In genomic region chr2:118711038-118711494, GRCm38 (mm10) we compare ENCODE assay signal across 8 mouse cellular contexts. TPM values are rescaled to one million over a fixed set of nuclear protein-coding genes. Genes with fewer than 3 reads are reported as not detected.
DNase-seq lines count a peak whose midpoint lies in the region; ATAC-seq and TF ChIP-seq lines count a peak whose summit lies in the region.

No protein-coding gene starts in this region.

- TF ChIP-seq POLR2A in olfactory bulb, adult 2 months (IDR thresholded peaks at IDR 0.05; ENCODE audit: insufficient read depth, low read depth, low read length): peak; percentile 45; the same call in 1 of the 2 replicates

- H3K36me3 ChIP-seq in embryonic facial prominence, embryonic 14.5 days (ENCODE audit: control insufficient read depth, insufficient read depth, low read length): no peaks in the 10 kb centered on the region
- no peaks in the 10 kb centered on the region for H3K36me3 ChIP-seq in hindbrain, embryonic 16.5 days (ENCODE audit: control insufficient read depth, insufficient read depth, low read length)
- H3K36me3 ChIP-seq in liver, embryonic 16.5 days (ENCODE audit: control insufficient read depth, insufficient read depth): no peaks in the 10 kb centered on the region

- under 1% methylated on average over 23 of the region's 36 CpGs for WGBS in embryonic facial prominence, embryonic 14.5 days
- WGBS in hindbrain, embryonic 16.5 days: 0% methylated on average over 36 of the region's 36 CpGs
- 30% methylated on average over 33 of the region's 36 CpGs for WGBS in liver, embryonic 16.5 days (ENCODE audit: insufficient replicate concordance)
- under 1% methylated on average over 36 of the region's 36 CpGs for WGBS in olfactory bulb, adult 2 months

- peak overlapping the region; percentile 90 for H3K4me2 ChIP-seq in embryonic facial prominence, embryonic 14.5 days (ENCODE audit: low read depth, low read length)
- H3K4me2 ChIP-seq in hindbrain, embryonic 16.5 days (ENCODE audit: low read length): peak overlapping the region; percentile 95
- H3K4me2 ChIP-seq in liver, embryonic 16.5 days (ENCODE audit: low read depth, low read length): peak overlapping the region; percentile 49

- peak; percentile 53 to 62 for DNase-seq in cerebellum, postnatal 14 days
- no peak for DNase-seq in cerebellum, adult 11-12 months
- DNase-seq in Muller cell, postnatal 12 days (ENCODE audit: inconsistent ontology term): peak; percentile 47
- DNase-seq in embryonic facial prominence, embryonic 14.5 days (ENCODE audit: low spot score): peak; percentile 81
- DNase-seq in urinary bladder, postnatal 4 days (ENCODE audit: low spot score in 2 of 2): no peak

- ATAC-seq in embryonic facial prominence, embryonic 14.5 days (ENCODE audit: low read depth): peak; percentile 81
- ATAC-seq in hindbrain, embryonic 16.5 days: peak; percentile 79
- peak; percentile 25 for ATAC-seq in liver, embryonic 16.5 days (ENCODE audit: low read depth)

- peaks cover 4% of the 10 kb centered on the region; the same call in 1 of the 2 replicates for H3K4me1 ChIP-seq in embryonic facial prominence, embryonic 14.5 days (ENCODE audit: control insufficient read depth, insufficient read depth, low read length)
- H3K4me1 ChIP-seq in hindbrain, embryonic 16.5 days (ENCODE audit: control insufficient read depth, insufficient read depth, low read depth, low read length): peaks cover 16% of the 10 kb centered on the region
- peaks cover 9% of the 10 kb centered on the region for H3K4me1 ChIP-seq in liver, embryonic 16.5 days (ENCODE audit: control insufficient read depth, low read depth, low read length)
- peaks cover 77% of the 10 kb centered on the region for H3K4me1 ChIP-seq in olfactory bulb, adult 2 months (ENCODE audit: control insufficient read depth, insufficient read depth, low read length)

- peaks cover 70% of the 10 kb centered on the region for H3K27me3 ChIP-seq in embryonic facial prominence, embryonic 14.5 days (replicated peaks; ENCODE audit: control insufficient read depth, insufficient read depth, low read length)
- peaks cover 50% of the 10 kb centered on the region for H3K27me3 ChIP-seq in hindbrain, embryonic 16.5 days (replicated peaks; ENCODE audit: control insufficient read depth, insufficient read depth, low read length)
- peaks cover 62% of the 10 kb centered on the region for H3K27me3 ChIP-seq in liver, embryonic 16.5 days (ENCODE audit: control insufficient read depth, insufficient read depth, low read depth, low read length)

- no peaks in the 10 kb centered on the region for H3K9me3 ChIP-seq in embryonic facial prominence, embryonic 14.5 days (ENCODE audit: control insufficient read depth, low read length)
- H3K9me3 ChIP-seq in hindbrain, embryonic 16.5 days (ENCODE audit: control insufficient read depth, low read length): no peaks in the 10 kb centered on the region
- no peaks in the 10 kb centered on the region for H3K9me3 ChIP-seq in liver, embryonic 16.5 days (replicated peaks; ENCODE audit: control insufficient read depth, low read length)

- H3K4me3 ChIP-seq in embryonic facial prominence, embryonic 14.5 days (ENCODE audit: low read depth, low read length): peak overlapping the region; percentile 41
- peak overlapping the region; percentile 49 for H3K4me3 ChIP-seq in hindbrain, embryonic 16.5 days (ENCODE audit: low read length)
- H3K4me3 ChIP-seq in liver, embryonic 16.5 days (ENCODE audit: low read depth, low read length): peak overlapping the region; percentile 30; the same call in 1 of the 2 replicates
- peak overlapping the region; percentile 42 for H3K4me3 ChIP-seq in olfactory bulb, adult 2 months (ENCODE audit: insufficient read depth, low read depth, low read length)

- no peak for TF ChIP-seq CTCF in olfactory bulb, adult 2 months (IDR thresholded peaks at IDR 0.05; ENCODE audit: insufficient read depth, low read depth, low read length)

- H3K27ac ChIP-seq in embryonic facial prominence, embryonic 14.5 days (replicated peaks; ENCODE audit: low read depth, low read length): no peak overlapping the region
- 0 out of 2 replicates have a peak overlapping the region, but pooled peaks have one; percentile 18 for H3K27ac ChIP-seq in hindbrain, embryonic 16.5 days (ENCODE audit: low read depth, low read length)
- no peak overlapping the region for H3K27ac ChIP-seq in liver, embryonic 16.5 days (ENCODE audit: low read length)
- H3K27ac ChIP-seq in olfactory bulb, adult 2 months (ENCODE audit: insufficient read depth, low read depth, low read length): peak overlapping the region; percentile 87

- H3K9ac ChIP-seq in embryonic facial prominence, embryonic 14.5 days (ENCODE audit: low read depth, low read length): peak overlapping the region; percentile 51
- H3K9ac ChIP-seq in hindbrain, embryonic 16.5 days (ENCODE audit: low read depth, low read length): peak overlapping the region; percentile 67
- H3K9ac ChIP-seq in liver, embryonic 16.5 days (ENCODE audit: low read depth, low read length): no peak overlapping the region

RNA-seq across cellular contexts. Expression of gene Ankrd63, which starts 7.3 kb away (rescaled TPM):
- polyA plus RNA-seq in embryonic facial prominence, embryonic 14.5 days (2014; fragmentation: Nextera tagmentation; extraction: Ambion mirVana): 0.05 and 0.11 TPM in 2 replicates
- polyA plus RNA-seq in hindbrain, embryonic 16.5 days (2015; fragmentation: Nextera tagmentation; extraction: Ambion mirVana): 0.03 TPM in 1 of 2 replicates, not detected in the other
- 0.02 and 0.06 TPM in 2 replicates for polyA plus RNA-seq in liver, embryonic 16.5 days (2015; fragmentation: Nextera tagmentation; extraction: Ambion mirVana)
- polyA plus RNA-seq in olfactory bulb, adult 2 months (2012; ENCODE audit: insufficient read depth, insufficient read length, low replicate concordance, missing spikeins): not detected in 2 replicates

RNA-seq across cellular contexts. Expression of gene Plcb2, which starts 17.2 kb away (rescaled TPM):
- 0.85 and 1.2 TPM in 2 replicates for polyA plus RNA-seq in embryonic facial prominence, embryonic 14.5 days (2014; fragmentation: Nextera tagmentation; extraction: Ambion mirVana)
- polyA plus RNA-seq in hindbrain, embryonic 16.5 days (2015; fragmentation: Nextera tagmentation; extraction: Ambion mirVana): 0.88 and 1.1 TPM in 2 replicates
- 2.3 and 3.0 TPM in 2 replicates for polyA plus RNA-seq in liver, embryonic 16.5 days (2015; fragmentation: Nextera tagmentation; extraction: Ambion mirVana)
- polyA plus RNA-seq in olfactory bulb, adult 2 months (2012; ENCODE audit: insufficient read depth, insufficient read length, low replicate concordance, missing spikeins): not detected in 2 replicates

RNA-seq across cellular contexts. Expression of gene Inafm2, which starts 34.5 kb away (rescaled TPM):
- 19.1 and 20.7 TPM in 2 replicates for polyA plus RNA-seq in embryonic facial prominence, embryonic 14.5 days (2014; fragmentation: Nextera tagmentation; extraction: Ambion mirVana)
- polyA plus RNA-seq in hindbrain, embryonic 16.5 days (2015; fragmentation: Nextera tagmentation; extraction: Ambion mirVana): 20.2 and 20.4 TPM in 2 replicates
- polyA plus RNA-seq in liver, embryonic 16.5 days (2015; fragmentation: Nextera tagmentation; extraction: Ambion mirVana): 12.0 and 12.1 TPM in 2 replicates
- not detected in 2 replicates for polyA plus RNA-seq in olfactory bulb, adult 2 months (2012; ENCODE audit: insufficient read depth, insufficient read length, low replicate concordance, missing spikeins)

RNA-seq across cellular contexts. Expression of gene Pak6, which starts 48.0 kb away (rescaled TPM):
- 2.0 and 2.5 TPM in 2 replicates for polyA plus RNA-seq in embryonic facial prominence, embryonic 14.5 days (2014; fragmentation: Nextera tagmentation; extraction: Ambion mirVana)
- 45.0 and 53.9 TPM in 2 replicates for polyA plus RNA-seq in hindbrain, embryonic 16.5 days (2015; fragmentation: Nextera tagmentation; extraction: Ambion mirVana)
- polyA plus RNA-seq in liver, embryonic 16.5 days (2015; fragmentation: Nextera tagmentation; extraction: Ambion mirVana): 0.14 and 0.30 TPM in 2 replicates
- not detected in 2 replicates for polyA plus RNA-seq in olfactory bulb, adult 2 months (2012; ENCODE audit: insufficient read depth, insufficient read length, low replicate concordance, missing spikeins)

RNA-seq across cellular contexts. Expression of gene Ccdc9b, which starts 51.4 kb away (rescaled TPM):
- polyA plus RNA-seq in embryonic facial prominence, embryonic 14.5 days (2014; fragmentation: Nextera tagmentation; extraction: Ambion mirVana): 0.96 and 1.0 TPM in 2 replicates
- 1.0 and 1.3 TPM in 2 replicates for polyA plus RNA-seq in hindbrain, embryonic 16.5 days (2015; fragmentation: Nextera tagmentation; extraction: Ambion mirVana)
- polyA plus RNA-seq in liver, embryonic 16.5 days (2015; fragmentation: Nextera tagmentation; extraction: Ambion mirVana): 0.26 and 0.37 TPM in 2 replicates
- polyA plus RNA-seq in olfactory bulb, adult 2 months (2012; ENCODE audit: insufficient read depth, insufficient read length, low replicate concordance, missing spikeins): not detected in 2 replicates

Comparison
In these comparisons a context has a peak if more than half of its experiments do, and no peak if none do; other contexts are left out.
1. DNase-seq: peak in cerebellum, postnatal 14 days (2 of 2), Muller cell, postnatal 12 days (single experiment) and embryonic facial prominence, embryonic 14.5 days (single experiment); none in cerebellum, adult 11-12 months (single experiment) and urinary bladder, postnatal 4 days (0 of 2).
2. ATAC-seq: peak in every context shown above with its lines; median percentile 81 in embryonic facial prominence, embryonic 14.5 days; 79 in hindbrain, embryonic 16.5 days; 25 in liver, embryonic 16.5 days.
3. H3K27ac ChIP-seq: peak in hindbrain, embryonic 16.5 days (single experiment) and olfactory bulb, adult 2 months (single experiment); none in embryonic facial prominence, embryonic 14.5 days (single experiment) and liver, embryonic 16.5 days (single experiment).
4. Peak in every context shown above with its lines, with median percentiles within 50 percentile points of each other: H3K4me2 ChIP-seq and H3K4me3 ChIP-seq.